Mouse (Mus musculus) cerebellum, adult 2 months (tissue): ENCODE data around the gene Wdr35.

Experiments used
- CTCF ChIP-seq: fragments of 200-500 bp; IDR thresholded peaks from 2 replicates; pipeline ENCODE4 v1.5.1; 2011; ENCODE audit warnings: low read depth, mild to moderate bottlenecking, control low read depth, low read length, moderate library complexity, borderline replicate concordance; ENCODE audit not compliant: insufficient read depth
- POLR2A ChIP-seq: fragments of 200-500 bp; IDR thresholded peaks from 2 replicates; pipeline ENCODE4 v1.6.1; 2011; ENCODE audit warnings: low read length, control low read depth, borderline replicate concordance; ENCODE audit not compliant: insufficient read depth

GRCm38 (mm10) chr12:8954161-8954561, 19.5 kb upstream of the Wdr35 start:
- TF ChIP-seq POLR2A, result no peak
- TF ChIP-seq CTCF, result no peak
